Mouse (Mus musculus) left cerebral cortex, postnatal 10 days (tissue): ENCODE data around the gene Mettl22. TPM values are rescaled to one million over a fixed set of nuclear protein-coding genes. Genes with fewer than 3 reads are reported as not detected.

ENCODE experiments used
- DNase-seq, 2 experiments: peaks; one replicate each; pipeline ENCODE4 v3.0.0; 2021 to 2022; ENCODE audit warnings: low spot score in 2 of 2, mixed read lengths in 1 of 2; ENCODE audit errors: extremely low spot score in 1 of 2
- intact Hi-C: fragments of 180-260 bp; cut with DNase I; formaldehyde crosslinking; loops from one replicate; pipeline ENCODE4 v1.15.1; 2025
- total RNA-seq, 2 experiments: library from RNA; stranded (reverse); gene quantifications; 2 replicates each; pipeline ENCODE4 v1.2.3; 2021

The Mettl22 gene
- total RNA-seq, 2 experiments from 2014 or later: 35.5 to 37.6 TPM

DNA sequence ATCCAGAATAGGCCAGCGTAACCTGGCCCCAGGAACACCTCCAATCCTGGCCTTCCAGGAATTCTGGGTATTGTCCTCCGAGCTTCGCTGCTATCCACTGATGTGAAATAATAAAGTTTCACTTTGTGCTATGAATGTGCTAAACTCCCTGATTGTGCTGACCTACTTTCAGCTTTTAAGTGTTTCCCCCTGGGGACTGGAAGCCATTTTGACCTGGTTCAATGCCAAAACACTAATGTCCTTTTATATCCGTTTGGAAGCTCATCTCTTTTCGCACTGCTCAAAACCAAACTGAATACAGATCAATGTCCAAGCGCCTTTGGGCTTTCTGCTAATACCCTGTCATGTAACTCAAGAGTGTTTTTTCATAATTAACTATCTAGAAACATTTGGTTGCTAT lies 64.8 kb downstream of the Mettl22 start:
- intact Hi-C loops: no loop called here
- no peak for DNase-seq

- intact Hi-C loops: no loop called here
- DNase-seq: peak; percentile 33 to 64
These were observed 68.7 kb downstream of the Mettl22 start for GRCm38 (mm10) chr16:8539150-8539865.

Other genes starting within 250 kb of the Mettl22 start
- 1 to 10 TPM; 2.4 to 3.4 TPM for gene Tmem114, start 45.7 kb upstream of the Mettl22 start, total RNA-seq
- gene Abat, start 42.6 kb downstream of the Mettl22 start, total RNA-seq: 100 to 1,000 TPM; 132 to 140 TPM
- gene Pmm2, start 166.9 kb downstream of the Mettl22 start, total RNA-seq: 10 to 100 TPM; 30.3 to 34.4 TPM
- gene Tmem186, start 166.9 kb downstream of the Mettl22 start, total RNA-seq: 10 to 100 TPM; 11.6 to 12.7 TPM
- 10 to 100 TPM; 10.7 to 12.3 TPM for gene Carhsp1, start 201.4 kb downstream of the Mettl22 start, total RNA-seq
- not detected for gene Gm5767, start 210.0 kb downstream of the Mettl22 start, total RNA-seq